Mouse (Mus musculus) heart, postnatal 14 days (tissue): ENCODE measurements around the gene Mthfd1l. TPM values are rescaled to one million over a fixed set of nuclear protein-coding genes. Genes with fewer than 3 reads are reported as not detected.

Experiments used
- DNase-seq, 2 experiments: peaks; one replicate each; pipeline ENCODE4 v3.0.0; 2021 to 2022
- intact Hi-C: fragments of 180-260 bp; cut with DNase I; formaldehyde crosslinking; loops from one replicate; pipeline ENCODE4 v1.15.1; 2025
- total RNA-seq, 2 experiments: library from RNA; stranded (reverse); gene quantifications; 2 replicates each; pipeline ENCODE4 v1.2.3; 2021

The Mthfd1l gene
- total RNA-seq, 2 experiments from 2014 or later = 1.5 to 1.7 TPM

DNA sequence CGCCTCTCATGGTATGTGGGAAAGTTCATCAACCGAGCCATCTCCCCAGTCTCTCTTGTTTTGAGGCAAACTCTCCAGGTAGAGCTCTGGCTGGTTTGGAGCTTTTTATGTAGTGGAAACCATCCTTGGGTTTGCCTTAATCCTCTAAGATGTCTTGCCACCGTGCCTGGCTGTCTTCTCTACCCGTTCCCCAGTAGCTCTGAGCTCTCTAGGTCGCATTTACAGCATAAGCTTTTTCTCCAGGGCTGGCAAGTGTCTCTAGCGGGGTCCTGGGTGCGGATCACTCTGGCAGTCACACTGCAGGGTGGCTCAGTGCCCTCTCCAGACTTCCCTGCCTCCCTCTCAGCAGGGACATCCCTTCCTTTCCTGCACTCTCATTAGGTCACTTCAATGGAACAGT, 63.6 kb downstream of the Mthfd1l start:
- intact Hi-C loops = no loop called here
- no peak for DNase-seq

- intact Hi-C loops = no loop called here
- peak in 1 of 2 experiments; percentile 33 for DNase-seq
Observed at GRCm38 (mm10) chr10:4037066-4037465, 64.1 kb downstream of the Mthfd1l start.

DNA sequence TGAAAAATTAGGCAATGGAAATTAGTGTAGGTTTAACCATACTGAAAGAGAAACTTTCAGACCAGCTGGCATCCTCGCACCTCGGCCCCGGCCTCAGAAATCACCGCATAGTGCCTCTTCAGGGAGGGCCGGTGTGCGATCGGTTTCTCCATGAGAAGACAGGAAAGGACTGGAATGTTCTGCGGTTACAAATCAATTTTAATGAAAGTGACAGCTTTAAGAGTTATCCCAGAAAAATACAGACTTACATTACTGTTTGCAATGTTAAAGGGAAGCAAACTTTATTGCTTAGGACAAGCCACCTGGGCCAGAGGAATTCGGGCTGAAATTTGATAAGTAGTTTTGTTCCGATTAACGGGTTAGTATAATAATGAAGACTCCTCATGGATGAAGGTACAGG, 65.7 kb downstream of the Mthfd1l start:
- intact Hi-C loops = no loop called here
- DNase-seq = no peak

GRCm38 (mm10) chr10:4041691-4042090, 68.8 kb downstream of the Mthfd1l start:
- intact Hi-C loops = loop anchor here (5.0 to 10.0 kb wide), 2 partner anchors 113 to 291 kb away; no protein-coding TSS in a partner anchor
- DNase-seq = peak; percentile 59 to 70

- no peak for DNase-seq
- intact Hi-C loops = loop anchor here (5.0 to 10.0 kb wide), 2 partner anchors 110 to 288 kb away; no protein-coding TSS in a partner anchor
Observed at GRCm38 (mm10) chr10:4044421-4044820, 71.5 kb downstream of the Mthfd1l start.

DNA sequence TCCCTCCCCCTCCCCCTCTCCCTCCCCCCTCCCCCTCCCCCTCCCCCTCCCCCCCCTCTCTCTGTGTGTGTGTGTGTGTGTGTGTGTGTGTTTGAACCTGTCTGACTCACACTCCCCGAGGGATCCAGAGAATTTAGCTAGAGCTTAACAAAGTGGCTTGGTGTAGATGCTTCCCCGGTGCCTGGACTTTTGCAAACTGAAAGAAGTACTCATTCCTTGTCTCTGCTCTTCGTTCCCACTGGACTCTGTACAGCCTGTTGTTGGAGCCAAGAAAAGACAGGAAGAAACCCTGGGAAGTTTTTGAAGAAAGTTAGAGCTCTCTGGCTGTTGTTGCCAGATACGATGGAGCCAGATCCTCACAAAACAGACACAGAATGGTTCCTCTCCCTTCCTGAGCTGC, 73.6 kb downstream of the Mthfd1l start:
- peak in 1 of 2 experiments; percentile 31 for DNase-seq
- intact Hi-C loops = loop anchor here (10.0 kb wide), 1 partner anchor 108 kb away; no protein-coding TSS in a partner anchor

DNA sequence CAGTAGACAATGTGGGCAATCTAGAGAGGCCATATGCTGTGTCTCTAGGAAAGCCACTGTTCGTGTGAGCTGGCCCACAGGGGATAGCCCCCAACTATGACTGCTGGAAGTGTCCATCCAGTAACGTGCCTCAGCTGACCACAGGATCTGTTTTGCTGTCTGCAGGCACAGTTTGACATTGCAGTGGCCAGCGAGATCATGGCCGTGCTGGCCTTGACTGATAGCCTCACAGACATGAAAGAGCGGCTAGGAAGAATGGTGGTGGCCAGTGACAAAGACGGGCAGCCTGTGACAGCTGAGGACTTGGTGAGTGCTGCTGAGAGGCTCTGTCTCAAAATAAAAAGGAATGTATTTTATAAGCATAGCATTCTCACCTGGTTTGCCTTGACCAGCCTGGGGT, 74.7 kb downstream of the Mthfd1l start:
- intact Hi-C loops = loop anchor here (10.0 kb wide), 1 partner anchor 107 kb away; no protein-coding TSS in a partner anchor
- DNase-seq = no peak

- intact Hi-C loops = no loop called here
- no peak for DNase-seq
Observed at GRCm38 (mm10) chr10:4050236-4050635, 77.3 kb downstream of the Mthfd1l start.

DNA sequence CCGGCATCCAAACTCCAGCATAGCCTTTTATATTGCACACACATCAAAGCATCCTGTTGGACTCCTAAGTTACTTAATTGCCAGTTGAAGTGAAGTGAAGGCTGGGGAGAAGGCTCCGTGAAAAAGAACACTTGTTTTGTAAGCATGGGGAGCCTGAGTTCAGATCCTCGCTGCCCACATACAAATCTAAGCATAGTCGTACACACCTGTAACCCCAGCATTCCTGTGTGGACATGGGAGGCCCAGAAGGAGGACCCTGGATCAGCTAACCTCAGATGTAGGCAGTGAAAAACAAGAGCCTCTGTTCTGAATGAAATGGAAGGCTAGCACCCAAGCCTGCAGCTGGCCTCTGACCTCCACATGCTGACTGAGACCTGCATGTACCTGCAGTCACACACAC, 79.8 kb downstream of the Mthfd1l start:
- intact Hi-C loops = no loop called here
- no peak for DNase-seq

DNA sequence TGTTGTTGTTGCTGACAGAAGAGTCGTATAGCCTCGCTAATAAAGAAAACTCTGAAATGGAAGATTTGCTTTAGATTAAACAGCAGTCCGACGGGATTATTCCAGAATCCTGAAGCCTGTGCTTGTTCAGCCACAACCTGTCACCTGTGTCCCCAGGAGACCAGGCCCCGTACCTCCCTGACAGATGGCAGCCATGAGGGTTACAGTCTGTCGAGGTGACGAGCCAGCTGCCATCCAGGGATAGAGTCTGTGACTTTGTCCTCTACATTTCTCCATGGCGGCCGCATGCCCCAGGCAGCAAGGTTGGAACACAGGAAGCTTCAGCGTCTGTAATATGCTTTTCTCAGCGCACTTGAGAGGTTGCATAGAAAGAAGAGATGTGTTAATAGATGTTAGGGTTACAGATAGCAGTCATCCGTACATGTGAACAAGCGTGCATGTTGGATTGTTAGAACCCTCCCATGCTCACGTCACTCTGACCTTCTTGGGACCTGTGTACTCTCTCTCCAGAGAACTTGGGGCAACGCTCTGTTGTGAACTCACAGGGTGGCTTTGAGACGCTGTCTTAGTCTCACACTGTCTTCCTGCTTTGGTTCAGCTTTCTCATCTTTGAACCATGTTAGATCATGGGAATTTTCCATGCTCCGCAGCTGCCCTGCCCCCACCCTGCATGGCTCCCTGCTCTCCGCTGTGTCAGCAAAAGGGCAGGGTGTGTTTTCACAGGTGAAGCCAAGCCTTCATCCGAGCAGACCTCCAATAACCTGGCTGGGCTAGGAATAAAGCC, 80.6 kb downstream of the Mthfd1l start:
- peak; percentile 22 for DNase-seq

GRCm38 (mm10) chr10:4054589-4054988, 81.7 kb downstream of the Mthfd1l start:
- intact Hi-C loops = no loop called here
- DNase-seq = no peak

More for the DNA sequence above, 80.6 kb downstream of the Mthfd1l start:
- intact Hi-C loops = no loop called here

DNA sequence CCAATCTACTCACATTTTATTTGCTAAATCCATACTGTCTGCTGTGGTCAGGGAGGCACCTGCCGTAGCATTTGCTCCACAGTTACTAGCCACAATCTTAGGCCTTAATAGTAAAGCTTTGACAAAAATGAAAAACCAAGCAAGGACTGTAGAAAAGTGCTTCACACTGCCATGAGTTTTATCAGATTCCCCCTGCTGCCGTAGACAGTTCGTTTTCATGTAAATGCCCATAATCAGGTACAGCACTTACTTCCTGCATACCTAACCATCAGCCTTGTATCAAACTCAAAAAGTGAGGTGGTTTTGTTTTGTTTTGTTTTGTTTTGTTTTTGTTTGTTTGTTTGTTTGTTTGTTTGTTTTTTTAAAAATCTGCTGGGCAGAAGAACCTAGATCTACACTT, 84.5 kb downstream of the Mthfd1l start:
- intact Hi-C loops = no loop called here
- no peak for DNase-seq

- intact Hi-C loops = no loop called here
- no peak for DNase-seq
Observed at GRCm38 (mm10) chr10:4057832-4058231, 84.9 kb downstream of the Mthfd1l start.

DNA sequence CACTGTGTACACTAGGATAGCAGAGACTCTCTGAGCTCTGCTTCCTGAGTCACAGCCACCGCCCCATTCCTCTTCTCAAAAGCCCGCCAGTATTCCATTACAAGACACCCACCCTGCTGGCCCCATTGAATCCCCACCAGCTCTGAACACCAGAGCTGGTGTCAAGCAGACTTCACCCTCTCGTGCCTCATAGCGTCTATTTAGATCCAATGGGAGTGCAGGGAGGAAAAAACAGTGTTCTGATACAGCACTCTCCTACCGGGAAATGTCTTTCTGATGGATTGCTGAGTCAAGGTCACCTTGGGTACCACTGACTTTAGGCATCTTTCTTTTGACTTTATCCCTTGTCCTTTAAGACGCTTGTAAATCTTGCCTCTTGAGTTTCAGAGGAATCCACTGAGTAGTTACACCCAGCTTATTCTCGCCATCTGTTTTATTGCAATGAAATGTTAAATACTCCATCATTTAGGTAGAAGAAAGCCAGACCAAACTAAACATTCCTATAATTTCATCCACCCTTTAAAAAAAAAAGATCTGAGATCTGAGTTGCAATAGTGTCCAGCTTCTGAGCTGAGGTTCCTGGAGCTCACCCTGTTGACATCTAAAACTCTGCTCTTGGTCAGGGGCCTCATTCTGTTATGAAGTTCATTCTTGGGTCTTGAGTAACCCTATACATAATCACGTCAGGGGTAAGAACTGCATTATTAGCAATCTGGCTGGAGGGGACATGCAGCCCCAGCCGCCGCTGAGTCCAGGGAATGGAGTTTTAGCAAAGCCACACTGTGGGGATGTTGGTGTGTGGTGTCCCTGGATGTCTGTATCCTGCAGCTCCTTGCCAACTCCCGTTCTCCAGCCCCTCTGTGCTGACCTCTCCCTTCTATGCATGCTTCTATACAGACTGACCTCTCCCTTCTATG, 88.4 kb downstream of the Mthfd1l start:
- intact Hi-C loops = no loop called here
- DNase-seq = no peak

DNA sequence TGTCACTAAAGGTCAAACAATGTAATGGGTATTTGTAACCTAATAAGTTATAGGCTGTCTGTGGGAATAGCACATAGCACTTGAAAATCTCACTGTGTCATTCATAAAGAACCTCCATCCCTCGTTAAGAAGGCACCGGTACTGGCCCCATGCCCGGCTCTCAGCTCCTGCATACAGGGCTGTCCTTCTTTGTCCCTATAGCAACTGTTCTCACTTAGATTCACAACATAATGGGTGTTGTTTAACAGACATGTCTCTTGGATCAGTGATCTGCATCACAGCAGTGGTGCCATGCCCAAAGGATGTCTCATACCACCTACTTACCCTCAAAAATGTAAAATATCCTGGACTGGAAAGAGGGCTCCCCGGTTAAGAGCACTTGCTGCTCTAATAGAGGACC, 90.6 kb downstream of the Mthfd1l start:
- no peak for DNase-seq
- intact Hi-C loops = no loop called here

DNA sequence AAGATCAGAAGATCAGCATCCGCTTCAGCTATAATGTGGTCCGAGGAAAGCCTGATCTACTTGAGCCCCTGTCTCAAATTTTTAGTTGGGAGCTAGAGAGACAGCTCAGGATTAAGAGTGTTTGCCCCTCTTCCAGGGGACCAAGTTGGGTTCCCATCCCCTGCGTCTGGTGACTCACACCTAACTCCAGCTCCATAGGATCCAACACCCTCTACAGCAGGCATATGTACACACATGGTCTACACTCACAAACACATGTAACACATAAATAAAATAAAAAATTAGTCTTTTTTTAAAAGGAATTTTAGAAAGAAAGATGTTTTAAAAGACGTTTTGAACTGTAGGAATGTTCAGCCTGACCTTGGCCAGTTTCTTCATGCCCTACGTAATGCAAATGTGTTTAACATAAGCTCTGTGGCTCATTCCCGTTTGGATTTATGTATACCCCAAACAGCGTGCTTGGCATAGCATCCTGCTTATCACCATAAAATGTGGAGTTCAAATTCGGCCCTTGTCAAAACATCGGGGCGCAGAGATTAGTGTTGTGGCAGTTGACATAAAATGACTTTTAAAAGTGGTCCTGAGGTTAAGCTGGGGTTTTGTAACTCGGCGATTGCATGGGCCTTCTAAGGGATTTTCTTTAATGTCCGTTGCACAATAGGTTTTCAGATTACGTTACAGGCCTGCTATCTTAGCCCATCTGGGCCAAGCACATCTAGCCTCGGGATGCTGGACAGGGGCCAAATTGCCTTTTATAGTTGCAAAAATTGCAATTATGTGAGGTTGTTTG, 92.6 kb downstream of the Mthfd1l start:
- intact Hi-C loops = no loop called here
- DNase-seq = no peak

GRCm38 (mm10) chr10:4069258-4069826, 96.4 kb downstream of the Mthfd1l start:
- no peak for DNase-seq
- intact Hi-C loops = no loop called here

DNA sequence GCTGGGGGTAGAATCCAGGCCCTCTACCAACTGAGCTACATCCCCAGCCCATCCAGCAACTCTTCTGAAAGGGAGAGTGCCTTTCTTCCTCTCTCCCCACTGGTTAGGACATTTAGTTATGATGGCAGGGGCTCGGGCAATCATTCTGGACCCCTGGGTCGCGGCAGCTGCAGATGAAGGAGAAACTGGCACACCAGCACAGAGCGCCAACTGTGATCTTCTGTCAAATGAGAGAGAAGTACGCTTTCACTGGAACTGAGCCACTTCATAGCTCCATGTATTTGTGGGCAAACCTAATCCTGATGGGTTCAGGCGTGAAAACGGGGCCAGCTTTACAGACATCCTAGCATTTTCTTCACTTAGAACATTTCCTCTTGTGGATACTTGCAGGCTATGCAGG, 97.1 kb downstream of the Mthfd1l start:
- intact Hi-C loops = no loop called here
- DNase-seq = no peak

DNA sequence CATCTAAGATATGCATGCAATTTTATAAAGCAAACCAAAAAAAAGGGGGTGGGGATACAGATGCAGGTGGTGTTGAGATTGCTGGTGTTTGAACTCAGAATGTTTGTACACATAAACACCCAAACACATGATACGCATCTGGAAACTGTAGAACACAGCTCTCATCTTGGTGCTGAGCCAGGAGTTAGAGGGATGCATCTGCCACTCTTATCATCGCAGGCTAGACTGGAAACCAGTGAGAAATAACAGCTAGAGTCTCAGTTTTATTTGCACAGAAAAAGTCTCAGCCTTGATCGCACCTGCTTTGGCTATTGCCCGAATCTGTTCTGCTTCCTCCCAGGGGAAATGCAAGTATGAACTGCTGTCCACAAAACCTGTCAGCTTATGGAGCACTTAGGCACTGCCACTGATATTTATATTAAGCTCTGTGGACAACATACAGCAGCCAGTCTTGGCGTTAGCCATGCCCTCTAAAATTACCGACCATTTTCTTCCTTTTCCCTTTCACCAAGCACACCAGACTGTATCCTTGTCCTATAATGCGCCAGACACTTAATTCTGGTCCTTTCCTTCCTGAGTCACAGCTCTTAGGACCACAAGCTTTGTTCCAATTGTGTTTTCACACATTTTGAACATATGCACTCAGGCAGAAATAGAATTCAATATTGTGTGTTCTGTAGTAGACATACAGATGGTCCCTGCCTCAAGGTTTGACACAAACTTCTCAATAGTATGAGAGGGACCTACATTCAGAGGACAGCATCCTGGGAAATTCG, 98.3 kb downstream of the Mthfd1l start:
- DNase-seq = no peak
- intact Hi-C loops = no loop called here
